Mouse (Mus musculus): ENCODE results near the gene Znhit2.

Gene Znhit2

DNA sequence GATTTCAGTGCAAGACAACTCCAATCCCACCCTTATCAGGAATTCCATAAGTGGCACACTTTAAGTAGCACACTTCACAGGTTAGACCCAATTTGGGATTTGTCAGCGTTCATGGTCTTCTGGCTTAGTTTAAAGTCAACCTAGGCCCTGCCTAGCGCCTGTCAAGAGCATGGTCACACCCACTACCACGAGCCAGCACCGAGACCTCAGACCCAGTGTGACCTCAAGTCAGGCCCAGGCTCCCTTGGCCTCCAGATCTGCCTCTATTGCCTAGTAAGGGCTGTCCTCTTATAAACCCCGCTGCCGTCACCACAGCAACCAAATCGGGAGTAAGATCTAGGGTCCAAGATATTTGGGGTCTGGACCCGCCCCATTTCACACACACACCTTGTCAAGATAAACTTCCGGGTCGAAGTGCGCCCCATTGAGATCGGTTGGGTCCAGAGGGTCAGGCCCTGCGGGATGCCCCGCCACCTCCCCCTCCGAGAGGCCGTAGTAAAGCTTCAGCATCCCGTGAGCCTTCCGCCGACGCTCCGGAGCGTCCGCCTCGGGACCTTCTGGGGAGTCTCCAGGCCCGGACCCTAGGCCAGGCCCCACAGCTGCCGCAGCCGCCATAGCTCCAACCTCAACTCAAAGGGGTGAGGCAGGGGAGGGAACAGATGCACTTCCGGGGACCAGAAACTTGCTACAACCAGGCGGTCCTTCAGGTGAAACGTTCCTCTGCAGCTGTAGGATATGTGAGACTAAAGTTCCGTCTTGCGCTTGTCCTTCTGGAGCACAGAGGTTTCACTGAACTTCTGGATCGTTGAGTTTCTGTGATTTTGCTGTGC lies 15.8 kb downstream of the Znhit2 start, which contains the start of gene Vps51:
Gene Vps51, minus strand, starts transcription at position 668 of the 830 bp plus-strand sequence.
- POLR2A ChIA-PET = interaction anchor here (0.6 to 47.9 kb wide), 38 partner anchors 0 to 989 kb away, joined by 3 to 1520 read pairs (median 4); partner anchors contain the start of genes Tm7sf2 (in 4 of the 4), Cdca5 (in 3 of the 4), Snx15 (in 3 of the 4) and Zfpl1 (in 3 of the 4)
- CTCF ChIA-PET = interaction anchor here in 1 of 4 experiments (0.9 to 5.4 kb wide), 5 partner anchors 9 to 152 kb away, joined by 3 to 32 read pairs (median 3); partner anchors contain the start of genes Cdc42ep2, Tm7sf2 and Znhit2

DNA sequence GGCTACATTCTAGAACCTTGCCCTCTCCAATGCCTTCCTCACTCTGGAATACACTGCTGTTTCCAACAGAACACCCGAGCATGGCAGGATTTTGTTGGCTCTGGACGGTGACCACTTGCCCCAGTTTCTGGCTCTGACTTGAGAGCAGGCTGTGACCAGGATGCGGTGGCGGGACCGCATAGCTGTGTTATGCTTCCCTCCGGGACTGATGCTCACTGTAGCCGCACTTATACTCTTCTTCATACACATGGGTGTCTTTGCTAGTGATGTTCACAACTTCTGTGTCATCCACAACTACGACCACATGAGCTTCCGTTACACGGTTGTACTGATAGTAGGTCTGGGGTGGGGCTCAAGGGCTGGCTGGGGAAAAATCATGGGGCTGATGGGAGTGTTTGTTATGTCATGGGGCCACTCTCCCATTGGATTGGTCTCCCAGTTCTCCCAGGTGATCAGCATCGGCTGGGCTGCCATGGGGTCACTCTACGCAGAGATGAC lies 19.0 kb downstream of the Znhit2 start, which contains the start of gene Tmem262:
Gene Tmem262, plus strand, starts transcription at position 51 of the 498 bp plus-strand sequence.
- POLR2A ChIA-PET = interaction anchor here in 3 of 4 experiments (0.6 to 47.9 kb wide), 12 partner anchors 4 to 283 kb away, joined by 3 to 1520 read pairs (median 4); partner anchors contain the start of genes Fau (in 2 of the 3), Mrpl49 (in 2 of the 3), Sf1 (in 2 of the 3) and Syvn1 (in 2 of the 3)
- CTCF ChIA-PET = interaction anchor here in 2 of 4 experiments (0.6 to 5.4 kb wide), 5 partner anchors 9 to 185 kb away, joined by 3 to 32 read pairs (median 5); partner anchors contain the start of gene Tm7sf2 (in 1 of the 2)

DNA sequence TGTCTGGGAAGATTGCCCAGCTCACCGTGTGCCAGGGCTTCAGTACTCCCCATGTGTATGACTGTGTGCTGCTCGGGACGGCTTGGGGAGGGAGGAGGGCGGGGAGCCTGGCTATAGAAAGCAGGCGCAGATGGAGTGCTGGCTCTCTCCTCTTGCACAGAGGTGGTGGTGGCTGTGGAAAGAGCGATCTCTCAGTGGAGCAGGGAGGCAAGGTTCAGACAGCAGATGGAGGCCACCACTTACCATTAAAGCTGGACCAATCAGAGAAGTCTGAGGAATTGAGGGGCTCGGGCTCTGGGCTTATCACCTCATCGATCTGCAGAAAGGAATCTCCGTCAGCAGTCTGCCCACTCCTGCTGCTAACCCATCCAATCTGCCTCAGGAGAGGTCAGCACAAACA lies 21.2 kb downstream of the Znhit2 start, which contains the start of gene Gm28374:
Gene Gm28374, minus strand, starts transcription at position 101 of the 400 bp plus-strand sequence.
- ChIA-PET CTCF (interaction anchor here in 1 of 4 experiments (0.9 kb wide), 1 partner anchor 15 kb away, joined by 3 read pairs; no protein-coding TSS in a partner anchor), POLR2A (interaction anchor here in 3 of 4 experiments (0.8 to 47.9 kb wide), 7 partner anchors 6 to 46 kb away, joined by 3 to 1520 read pairs (median 5); partner anchors contain the start of genes Tm7sf2 (in 3 of the 3), Fau (in 2 of the 3), Mrpl49 (in 2 of the 3) and Syvn1 (in 2 of the 3))

DNA sequence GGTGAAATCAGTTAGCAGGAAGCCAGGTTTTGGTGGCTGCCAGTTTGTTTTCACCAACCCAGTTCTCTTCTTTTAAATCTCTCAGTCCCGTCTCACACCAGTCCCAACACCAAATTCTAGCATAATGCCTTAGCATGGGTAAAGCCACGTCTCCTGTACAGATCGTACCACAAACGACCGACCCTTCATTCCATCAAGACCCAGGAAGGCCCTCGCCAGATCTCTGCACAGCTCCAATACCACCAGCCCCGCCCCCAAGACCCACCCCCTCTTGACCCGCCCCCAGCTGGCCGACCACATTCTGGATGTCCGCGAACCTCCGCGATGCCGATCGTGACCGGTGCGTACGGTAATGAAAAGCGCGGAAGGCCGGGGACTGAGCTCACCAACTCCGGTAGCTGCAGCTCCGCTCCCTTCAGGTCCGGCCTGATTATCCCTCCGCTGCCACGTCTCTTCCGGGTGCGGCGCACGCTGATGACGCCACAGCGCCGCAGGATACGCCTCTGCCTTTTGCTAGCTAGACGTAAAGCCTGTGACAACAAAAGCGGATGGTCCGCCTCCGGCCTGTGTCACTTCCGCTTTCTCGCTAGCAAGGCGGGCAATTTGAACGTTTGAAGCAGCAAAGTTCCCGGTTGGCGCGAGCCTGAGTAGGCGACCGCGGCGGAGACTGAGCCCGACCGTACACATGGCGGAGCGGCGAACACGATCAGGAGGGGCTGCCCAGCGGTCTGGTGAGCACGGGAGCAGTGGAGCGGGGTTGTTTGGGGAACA lies 23.7 kb downstream of the Znhit2 start, which contains the start of the genes Zfpl1 and Cdca5:
Gene Zfpl1, minus strand, starts transcription at position 479 of the 771 bp plus-strand sequence.
Gene Cdca5, plus strand, starts transcription at position 506 of the 771 bp plus-strand sequence.
- POLR2A ChIA-PET = interaction anchor here (0.5 to 43.4 kb wide), 130 partner anchors 8 to 1281 kb away, joined by 3 to 1520 read pairs (median 5); partner anchors contain the start of genes Znhit2 (in 4 of the 4), Fau (in 3 of the 4), Mrpl49 (in 3 of the 4) and Pola2 (in 3 of the 4)
- CTCF ChIA-PET = interaction anchor here (0.6 to 3.8 kb wide), 18 partner anchors 8 to 1031 kb away, joined by 3 to 46 read pairs (median 4); partner anchors contain the start of genes Tm7sf2 (in 2 of the 4), Arl2 (in 1 of the 4), Capn1 (in 1 of the 4) and Cdc42bpg (in 1 of the 4)

DNA sequence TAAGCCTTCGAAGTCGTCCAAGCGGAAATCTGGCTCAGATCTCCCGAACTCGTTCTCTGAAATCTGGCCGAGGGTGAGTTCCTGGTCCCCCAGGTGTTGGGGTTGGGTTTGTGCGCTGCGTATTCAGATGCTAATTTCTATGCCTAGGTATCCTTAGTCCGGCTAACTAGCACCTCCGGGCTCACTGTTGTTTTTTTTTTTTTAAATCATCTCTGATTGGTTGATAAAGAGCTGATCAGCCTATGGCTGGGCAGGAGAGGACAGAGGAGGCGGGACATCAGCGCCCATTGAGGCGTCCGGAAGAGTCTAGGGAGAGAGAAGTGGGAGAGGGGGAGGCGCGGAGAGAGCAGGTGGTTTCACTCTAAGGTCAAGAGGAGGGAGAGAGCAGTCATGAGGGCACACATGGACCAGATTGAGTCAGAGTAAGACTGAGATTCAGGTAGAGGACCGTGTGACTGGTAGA lies 24.5 kb downstream of the Znhit2 start:
- POLR2A ChIA-PET = interaction anchor here (0.5 to 43.4 kb wide), 171 partner anchors 8 to 1282 kb away, joined by 3 to 1520 read pairs (median 5); partner anchors contain the start of genes Vps51 (in 4 of the 4), Znhit2 (in 4 of the 4), Arl2 (in 3 of the 4) and Fau (in 3 of the 4)
- CTCF ChIA-PET = interaction anchor here (0.6 to 3.8 kb wide), 27 partner anchors 8 to 890 kb away, joined by 3 to 46 read pairs (median 4); partner anchors contain the start of genes Tm7sf2 (in 2 of the 4), Capn1 (in 1 of the 4), Cdc42bpg (in 1 of the 4) and Syvn1 (in 1 of the 4)

DNA sequence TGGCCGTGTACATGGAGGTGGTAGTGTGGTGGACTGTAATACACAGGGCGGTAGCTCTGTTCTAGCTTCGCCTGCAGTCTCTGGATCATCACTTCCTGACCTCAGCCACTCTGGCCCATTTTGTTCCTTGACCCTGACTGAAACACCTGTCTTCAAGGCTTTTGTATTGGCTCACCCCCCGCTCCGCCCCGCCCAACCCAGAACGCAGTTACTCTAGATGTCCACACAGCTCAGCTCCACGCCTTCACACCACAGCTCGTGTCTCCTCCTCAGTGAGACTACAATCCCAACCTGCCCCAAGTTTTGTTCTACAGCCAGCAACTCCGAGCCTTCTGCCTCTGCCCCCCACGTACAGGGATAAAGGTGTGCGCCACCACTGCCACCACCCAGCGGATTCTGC lies 27.8 kb downstream of the Znhit2 start:
- POLR2A ChIA-PET = interaction anchor here (0.5 to 43.4 kb wide), 30 partner anchors 7 to 276 kb away, joined by 3 to 1520 read pairs (median 4); partner anchors contain the start of genes Mrpl49 (in 3 of the 4), Vps51 (in 3 of the 4), Cdc42ep2 (in 2 of the 4) and Fau (in 2 of the 4)
- CTCF ChIA-PET = interaction anchor here (0.6 to 1.9 kb wide), 6 partner anchors 21 to 479 kb away, joined by 3 to 9 read pairs (median 4); partner anchors contain the start of genes Arl2 (in 1 of the 4), Batf2 (in 1 of the 4) and Tm7sf2 (in 1 of the 4)

DNA sequence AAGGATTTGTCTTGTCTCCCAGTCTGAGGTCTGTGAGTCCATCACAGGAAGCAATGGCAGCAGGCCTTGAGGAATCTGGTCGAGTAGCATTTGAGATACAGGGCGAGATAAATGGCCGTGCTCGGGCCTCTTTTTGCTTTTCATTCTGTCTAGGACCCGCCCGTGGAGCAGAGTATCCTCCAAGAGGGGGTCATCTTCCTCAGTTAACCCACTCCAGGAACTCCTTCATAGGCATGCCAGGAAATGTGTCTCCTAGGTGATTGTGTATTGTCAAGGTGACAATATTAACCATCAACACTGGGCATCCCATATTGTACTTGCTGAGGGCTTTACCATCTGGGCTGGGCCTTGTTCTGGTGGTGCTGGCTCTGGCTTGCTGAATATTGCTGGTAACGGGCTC lies 33.1 kb downstream of the Znhit2 start, which contains the start of gene AC131692.1:
Gene AC131692.1, plus strand, starts transcription at position 301 of the 400 bp plus-strand sequence.
- CTCF ChIA-PET = no interaction called here

DNA sequence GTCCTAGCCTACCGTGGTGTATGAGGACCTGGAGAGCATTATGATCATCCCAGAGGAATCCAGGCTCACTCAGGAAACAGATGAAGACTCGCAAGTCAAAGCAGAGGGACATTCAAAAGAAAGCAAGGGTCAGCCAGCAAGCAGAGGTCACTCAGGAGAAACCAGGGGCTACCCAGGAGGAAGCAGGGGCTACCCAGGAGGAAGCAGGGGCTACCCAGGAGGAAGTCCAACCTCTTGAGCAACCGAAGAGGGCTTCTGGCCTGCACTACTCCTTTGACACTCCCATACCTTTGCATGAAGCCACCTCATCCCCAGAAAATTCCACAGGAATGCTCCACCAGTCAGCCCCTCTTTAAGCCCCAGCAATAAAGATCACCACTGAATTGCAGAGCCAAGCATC lies 36.9 kb downstream of the Znhit2 start:
- CTCF ChIA-PET = no interaction called here
- POLR2A ChIA-PET = interaction anchor here in 3 of 4 experiments (0.6 to 43.4 kb wide), 8 partner anchors 11 to 517 kb away, joined by 3 to 1520 read pairs (median 6); partner anchors contain the start of genes Cdca5 (in 2 of the 3), Zfpl1 (in 2 of the 3), Fau (in 1 of the 3) and Gm28374 (in 1 of the 3)

More for the DNA sequence above, 33.1 kb downstream of the Znhit2 start, which contains the start of gene AC131692.1:
- POLR2A ChIA-PET = interaction anchor here in 2 of 4 experiments (0.6 to 43.4 kb wide), 9 partner anchors 9 to 35 kb away, joined by 3 to 1520 read pairs (median 7); partner anchors contain the start of genes Cdca5 (in 2 of the 2), Tm7sf2 (in 2 of the 2), Vps51 (in 2 of the 2) and Zfpl1 (in 2 of the 2)

DNA sequence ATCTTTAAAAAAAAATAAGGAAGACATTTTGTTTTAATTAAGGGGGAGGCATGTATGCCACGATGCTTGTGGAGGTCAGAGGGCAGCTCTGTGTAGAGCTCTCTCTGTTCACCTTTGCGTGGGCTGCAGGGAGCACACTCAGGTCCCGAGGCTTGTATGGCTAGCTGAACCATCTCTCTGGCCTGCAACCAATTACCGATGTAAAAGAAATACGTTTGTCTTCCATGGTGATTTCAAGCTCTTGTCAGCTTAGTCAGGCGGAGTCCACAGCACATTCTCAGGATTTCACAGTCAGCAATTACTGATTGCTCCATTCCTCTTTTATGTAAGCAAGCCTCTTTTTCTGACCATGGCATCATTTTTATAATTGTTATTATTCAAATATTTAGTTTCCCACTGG lies 40.2 kb downstream of the Znhit2 start:
- POLR2A ChIA-PET = interaction anchor here in 3 of 4 experiments (0.5 to 11.0 kb wide), 13 partner anchors 10 to 1890 kb away, joined by 3 to 137 read pairs (median 3); partner anchors contain the start of genes AC131692.1 (in 1 of the 3), Cdca5 (in 1 of the 3), Sac3d1 (in 1 of the 3) and Tm7sf2 (in 1 of the 3)
- CTCF ChIA-PET = interaction anchor here in 1 of 4 experiments (0.6 kb wide), 1 partner anchor 145 kb away, joined by 4 read pairs; no protein-coding TSS in a partner anchor

DNA sequence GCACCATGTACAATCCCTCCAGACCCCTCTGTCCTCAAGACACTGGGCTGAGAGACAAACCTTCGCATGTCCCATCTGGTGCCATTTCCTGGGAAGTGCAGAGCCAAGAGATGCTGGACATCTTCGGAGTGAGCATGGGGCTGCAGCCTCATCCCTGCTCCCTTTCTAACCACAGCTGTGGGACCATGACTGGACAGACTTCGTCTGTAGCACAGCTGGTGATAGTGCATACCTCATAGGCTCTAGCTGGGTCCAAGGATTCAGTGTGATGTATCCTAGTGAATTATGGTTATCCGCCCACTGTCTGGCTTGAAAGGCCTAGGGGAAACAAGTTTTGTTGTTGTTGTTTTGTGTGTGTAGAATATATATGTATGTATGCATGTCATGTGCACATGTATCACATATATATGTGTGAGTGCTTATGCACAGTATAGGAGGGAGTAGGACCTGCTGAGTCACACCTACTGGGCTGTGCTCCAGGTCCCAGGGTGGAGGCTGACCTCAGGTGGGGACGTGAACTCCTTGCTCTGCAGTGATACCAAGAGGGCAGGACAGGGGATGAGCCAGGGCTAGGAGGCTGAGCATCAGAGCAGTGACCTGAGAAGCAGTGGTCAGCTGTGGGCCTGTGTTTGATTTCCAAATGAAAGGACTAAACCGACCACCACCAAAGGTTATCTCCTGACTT lies 41.3 kb downstream of the Znhit2 start:
- ChIA-PET POLR2A (interaction anchor here in 3 of 4 experiments (0.7 to 11.0 kb wide), 10 partner anchors 10 to 46 kb away, joined by 3 to 137 read pairs (median 6); partner anchors contain the start of genes AC131692.1 (in 1 of the 3), Cdca5 (in 1 of the 3), Snx15 (in 1 of the 3) and Tm7sf2 (in 1 of the 3)), CTCF (interaction anchor here in 1 of 4 experiments (2.4 kb wide), 1 partner anchor 315 kb away, joined by 7 read pairs; no protein-coding TSS in a partner anchor)

DNA sequence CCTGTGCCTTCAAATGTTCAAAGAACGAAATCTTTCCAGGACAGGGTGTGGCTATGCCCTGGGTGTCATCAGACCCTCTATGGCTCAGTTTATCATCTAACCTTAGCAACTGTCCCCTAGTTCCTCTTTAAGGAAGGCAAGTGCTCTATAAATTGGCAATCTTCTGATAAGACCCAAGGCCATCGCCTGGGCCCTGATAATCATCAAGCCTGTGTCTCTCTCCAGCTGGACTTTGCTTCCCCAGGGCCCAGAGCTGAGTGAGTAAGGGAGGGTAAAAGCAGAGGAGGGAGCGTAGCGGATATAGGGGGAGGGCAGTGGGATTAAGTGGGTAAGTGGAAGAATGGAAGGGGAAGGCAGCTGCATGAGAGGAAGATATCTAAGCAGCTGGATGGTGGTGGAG lies 43.5 kb downstream of the Znhit2 start:
- ChIA-PET POLR2A (interaction anchor here in 3 of 4 experiments (0.6 to 11.0 kb wide), 7 partner anchors 13 to 147 kb away, joined by 3 to 137 read pairs (median 4); partner anchors contain the start of genes Sac3d1 (in 2 of the 3), AC131692.1 (in 1 of the 3), Arl2 (in 1 of the 3) and Cdca5 (in 1 of the 3)), CTCF (no interaction called here)

DNA sequence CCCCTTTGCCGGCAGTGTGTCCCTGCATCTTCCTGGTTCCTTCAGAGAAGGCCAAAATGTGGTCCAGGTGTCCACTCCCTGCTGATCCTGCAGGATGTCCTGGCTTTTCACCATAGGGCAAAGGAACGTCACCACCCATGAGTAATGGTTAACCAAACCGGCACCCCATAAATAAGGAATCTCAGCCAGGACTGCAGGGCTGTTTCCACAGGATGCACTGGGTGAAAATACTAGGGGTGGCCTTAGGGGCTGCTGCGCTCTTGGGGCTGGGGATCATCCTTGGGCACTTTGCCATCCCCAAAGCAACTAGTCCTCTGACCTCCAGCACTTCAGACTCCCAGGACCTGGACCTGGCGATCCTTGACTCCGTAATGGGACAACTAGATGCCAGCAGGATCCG lies 44.6 kb downstream of the Znhit2 start, which contains the start of gene Naaladl1:
Gene Naaladl1, plus strand, starts transcription at position 197 of the 400 bp plus-strand sequence.
- CTCF ChIA-PET = no interaction called here
- POLR2A ChIA-PET = interaction anchor here in 3 of 4 experiments (0.5 to 11.0 kb wide), 6 partner anchors 13 to 64 kb away, joined by 3 to 137 read pairs (median 3); partner anchors contain the start of genes AC131692.1 (in 1 of the 3), Cdca5 (in 1 of the 3), Fau (in 1 of the 3) and Mrpl49 (in 1 of the 3)

All from embryonic stem cell, embryonic (primary cell).